Mouse (Mus musculus) brown adipose tissue, adult 24 weeks (tissue): ENCODE data around the gene Pgpep1. TPM values are rescaled to one million over a fixed set of nuclear protein-coding genes. Genes with fewer than 3 reads are reported as not detected.

Source experiments
- H3K27ac ChIP-seq: fragments of 200-500 bp; replicated peaks from 2 replicates; pipeline ENCODE4 v1.5.1; 2012; ENCODE audit warnings: low read depth, mild to moderate bottlenecking, low read length
- H3K4me1 ChIP-seq: fragments of 200-500 bp; 2 replicates; pipeline ENCODE4 v1.6.1; 2012; ENCODE audit warnings: low read length, mixed read lengths; ENCODE audit not compliant: control insufficient read depth, insufficient read depth, insufficient read length
- H3K4me3 ChIP-seq: fragments of 200-500 bp; 2 replicates; pipeline ENCODE4 v1.5.1; 2012; ENCODE audit warnings: low read depth, mild to moderate bottlenecking, low read length, moderate library complexity; ENCODE audit not compliant: insufficient read depth
- polyA plus RNA-seq: library from polyadenylated mRNA; stranded (reverse); fragments of >200 nt; gene quantifications from 2 replicates; pipeline ENCODE4 v1.2.4, GENCODE M21; 2012; ENCODE audit not compliant: missing spikeins, insufficient read depth, insufficient read length

The Pgpep1 gene
- polyA plus RNA-seq, 1 experiment: 37.7 TPM

GRCm38 (mm10) chr8:70643019-70643418 lies 17.2 kb downstream of the Pgpep1 start:
- no peak overlapping the region for H3K27ac ChIP-seq

GRCm38 (mm10) chr8:70638752-70639151 lies 21.4 kb downstream of the Pgpep1 start:
- no peak overlapping the region for H3K4me3 ChIP-seq
- peaks cover 17% of the 10 kb centered on the region for H3K4me1 ChIP-seq
- no peak overlapping the region for H3K27ac ChIP-seq

More at GRCm38 (mm10) chr8:70643019-70643418, 17.2 kb downstream of the Pgpep1 start:
- Histone ChIP-seq H3K4me3 (no peak overlapping the region), H3K4me1 (peaks cover 24% of the 10 kb centered on the region)

- Histone ChIP-seq H3K4me1 (peaks cover 21% of the 10 kb centered on the region), H3K27ac (no peak overlapping the region)
These were observed 23.4 kb downstream of the Pgpep1 start for GRCm38 (mm10) chr8:70636838-70637237.

GRCm38 (mm10) chr8:70635527-70635926 lies 24.7 kb downstream of the Pgpep1 start:
- H3K4me3 ChIP-seq: no peak overlapping the region
- H3K27ac ChIP-seq: peak overlapping the region; percentile 84
- H3K4me1 ChIP-seq: peaks cover 24% of the 10 kb centered on the region

More at GRCm38 (mm10) chr8:70636838-70637237, 23.4 kb downstream of the Pgpep1 start:
- H3K4me3 ChIP-seq: no peak overlapping the region

GRCm38 (mm10) chr8:70634066-70634465 lies 26.1 kb downstream of the Pgpep1 start:
- H3K4me1 ChIP-seq: peaks cover 24% of the 10 kb centered on the region
- H3K27ac ChIP-seq: peak overlapping the region; percentile 84
- no peak overlapping the region for H3K4me3 ChIP-seq

- peak within 1 kb of the TSS; percentile 65 for H3K4me3 ChIP-seq
- H3K4me1 ChIP-seq: peaks cover 24% of the 10 kb centered on the region
- H3K27ac ChIP-seq: peak within 1 kb of the TSS; percentile 84
These were observed 27.8 kb downstream of the Pgpep1 start, which contains the start of gene Gdf15 for GRCm38 (mm10) chr8:70632346-70632892. Gene Gdf15, minus strand, starts transcription at chr8:70632456.

GRCm38 (mm10) chr8:70631436-70631835 lies 28.8 kb downstream of the Pgpep1 start:
- H3K4me1 ChIP-seq: peaks cover 24% of the 10 kb centered on the region
- peak overlapping the region; percentile 65 for H3K4me3 ChIP-seq
- peak overlapping the region; percentile 84 for H3K27ac ChIP-seq

GRCm38 (mm10) chr8:70630532-70631381 lies 29.4 kb downstream of the Pgpep1 start:
- peak overlapping the region; percentile 84 for H3K27ac ChIP-seq
- peak overlapping the region; percentile 65 for H3K4me3 ChIP-seq
- peaks cover 24% of the 10 kb centered on the region for H3K4me1 ChIP-seq

- peak overlapping the region; percentile 65 for H3K4me3 ChIP-seq
- peaks cover 15% of the 10 kb centered on the region for H3K4me1 ChIP-seq
These were observed 30.3 kb downstream of the Pgpep1 start for GRCm38 (mm10) chr8:70629574-70630531.

GRCm38 (mm10) chr8:70628986-70629490 lies 31.1 kb downstream of the Pgpep1 start:
- H3K4me3 ChIP-seq: no peak overlapping the region
- no peak overlapping the region for H3K27ac ChIP-seq
- peaks cover 8% of the 10 kb centered on the region for H3K4me1 ChIP-seq

More at GRCm38 (mm10) chr8:70629574-70630531, 30.3 kb downstream of the Pgpep1 start:
- H3K27ac ChIP-seq: peak overlapping the region; percentile 84

- Histone ChIP-seq H3K27ac (no peak overlapping the region), H3K4me1 (peaks cover 5% of the 10 kb centered on the region), H3K4me3 (no peak overlapping the region)
These were observed 33.1 kb downstream of the Pgpep1 start for GRCm38 (mm10) chr8:70627041-70627440.

GRCm38 (mm10) chr8:70625104-70625503 lies 35.1 kb downstream of the Pgpep1 start:
- no peak overlapping the region for H3K4me3 ChIP-seq
- no peak overlapping the region for H3K27ac ChIP-seq

GRCm38 (mm10) chr8:70622220-70622619 lies 38.0 kb downstream of the Pgpep1 start:
- no peak overlapping the region for H3K4me3 ChIP-seq
- no peak overlapping the region for H3K27ac ChIP-seq
- no peaks in the 10 kb centered on the region for H3K4me1 ChIP-seq

More at GRCm38 (mm10) chr8:70625104-70625503, 35.1 kb downstream of the Pgpep1 start:
- no peaks in the 10 kb centered on the region for H3K4me1 ChIP-seq

- H3K4me3 ChIP-seq: no peak overlapping the region; the same call in 1 of the 2 replicates
- H3K27ac ChIP-seq: no peak overlapping the region
- no peaks in the 10 kb centered on the region for H3K4me1 ChIP-seq
These were observed 41.3 kb downstream of the Pgpep1 start for GRCm38 (mm10) chr8:70618888-70619334.
